Mouse (Mus musculus) small intestine, adult 2 months (tissue): ENCODE measurements around the gene Fdx1. TPM values are rescaled to one million over a fixed set of nuclear protein-coding genes. Genes with fewer than 3 reads are reported as not detected.

Experiments used
- H3K27ac ChIP-seq: fragments of 200-500 bp; 2 replicates; pipeline ENCODE4 v1.5.1; 2012; ENCODE audit warnings: low read depth, low read length, control low read depth, inconsistent platforms; ENCODE audit not compliant: insufficient read depth
- H3K27me3 ChIP-seq: fragments of 200-500 bp; 2 replicates; pipeline ENCODE4 v1.6.1; 2012; ENCODE audit warnings: mild to moderate bottlenecking, moderate library complexity, low read length, inconsistent platforms; ENCODE audit not compliant: control insufficient read depth, insufficient read depth
- H3K36me3 ChIP-seq: fragments of 200-500 bp; 2 replicates; pipeline ENCODE4 v1.6.1; 2012; ENCODE audit warnings: mild to moderate bottlenecking, low read length, control low read depth, inconsistent platforms; ENCODE audit not compliant: control insufficient read depth, insufficient read depth
- H3K4me1 ChIP-seq: fragments of 200-500 bp; 2 replicates; pipeline ENCODE4 v1.6.1; 2012; ENCODE audit warnings: low read length, inconsistent platforms, mixed read lengths; ENCODE audit not compliant: control insufficient read depth, insufficient read depth, insufficient read length
- H3K4me3 ChIP-seq: fragments of 200-500 bp; 2 replicates; pipeline ENCODE4 v1.5.1; 2012; ENCODE audit warnings: low read depth, mild to moderate bottlenecking, control low read depth, inconsistent platforms, low read length, moderate library complexity
- CTCF ChIP-seq: fragments of 200-500 bp; IDR thresholded peaks from 2 replicates; pipeline ENCODE4 v1.5.1; 2012; ENCODE audit warnings: low read depth, mild to moderate bottlenecking, control low read depth, inconsistent platforms, low read length, moderate library complexity, mixed read lengths; ENCODE audit not compliant: insufficient replicate concordance, insufficient read length; ENCODE audit errors: extremely low read depth
- POLR2A ChIP-seq: fragments of 200-500 bp; IDR thresholded peaks from 2 replicates; pipeline ENCODE4 v1.6.1; 2012; ENCODE audit warnings: low read depth, mild to moderate bottlenecking, control low read depth, inconsistent platforms, low read length, moderate library complexity
- WGBS: fragments of 180-500 bp; shearing (Covaris S2); methylation state at CpG from one replicate; pipeline ENCODE4 v1.1.7; 2018; 5-methylcytosine and 5-hydroxymethylcytosine counted together
- polyA plus RNA-seq: library from polyadenylated mRNA; depleted of rRNA; stranded (reverse); fragments of >200 nt; gene quantifications from 2 replicates; pipeline ENCODE4 v1.2.3, GENCODE M21; 2012; rRNA removed

Gene Fdx1
- polyA plus RNA-seq, result 54.9 and 91.5 TPM in 2 replicates

DNA sequence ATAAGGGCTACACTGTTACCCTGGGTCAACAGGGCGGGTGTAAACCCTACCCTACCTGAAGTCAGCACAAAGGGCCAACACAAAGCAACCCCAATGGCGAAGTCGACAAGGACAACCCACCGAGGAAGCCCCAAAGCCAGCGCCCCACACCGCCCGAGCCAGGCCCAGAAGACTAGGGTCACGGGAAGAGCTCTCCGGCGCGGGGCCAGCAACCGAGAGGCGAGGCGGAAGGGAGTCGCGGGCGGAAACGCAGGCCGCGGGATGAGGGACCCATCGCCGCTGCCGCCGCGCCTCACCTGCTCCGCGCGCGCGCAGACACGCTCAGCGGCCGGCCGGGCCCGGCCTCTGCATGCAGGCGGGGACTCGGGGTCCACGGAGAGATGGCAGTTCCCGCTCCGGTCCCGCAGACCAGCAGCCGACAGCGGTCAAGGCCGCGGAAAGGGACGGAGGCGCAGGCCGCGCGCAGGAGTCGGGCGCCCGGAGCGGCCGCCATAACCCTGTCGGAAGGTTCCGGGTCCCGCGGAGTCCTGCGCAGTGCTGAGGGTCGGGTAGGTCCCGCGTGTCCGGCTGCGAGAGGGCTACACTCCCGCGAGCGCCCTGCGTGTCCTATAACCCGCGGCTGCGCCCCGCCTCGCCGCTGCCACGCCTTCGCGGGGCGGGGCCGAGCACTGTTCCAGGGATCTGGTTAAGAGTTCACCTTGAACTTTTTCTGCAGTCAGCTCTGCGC lies at the start of gene Fdx1:
Gene Fdx1 (minus strand): TSS at position 582 of the 727 bp plus-strand sequence.
- Histone ChIP-seq H3K4me3 (peak within 1 kb of the TSS; percentile 99), H3K27ac (peak within 1 kb of the TSS; percentile 88), H3K4me1 (peaks cover 8% of the 10 kb centered on the region; the same call in 1 of the 2 replicates), H3K27me3 (no peaks in the 10 kb centered on the region), H3K36me3 (no peaks in the 10 kb centered on the region)
- peak; percentile 92 for TF ChIP-seq POLR2A
- no peak for TF ChIP-seq CTCF
- WGBS, result under 1% methylated on average over 81 of the region's 81 CpGs

DNA sequence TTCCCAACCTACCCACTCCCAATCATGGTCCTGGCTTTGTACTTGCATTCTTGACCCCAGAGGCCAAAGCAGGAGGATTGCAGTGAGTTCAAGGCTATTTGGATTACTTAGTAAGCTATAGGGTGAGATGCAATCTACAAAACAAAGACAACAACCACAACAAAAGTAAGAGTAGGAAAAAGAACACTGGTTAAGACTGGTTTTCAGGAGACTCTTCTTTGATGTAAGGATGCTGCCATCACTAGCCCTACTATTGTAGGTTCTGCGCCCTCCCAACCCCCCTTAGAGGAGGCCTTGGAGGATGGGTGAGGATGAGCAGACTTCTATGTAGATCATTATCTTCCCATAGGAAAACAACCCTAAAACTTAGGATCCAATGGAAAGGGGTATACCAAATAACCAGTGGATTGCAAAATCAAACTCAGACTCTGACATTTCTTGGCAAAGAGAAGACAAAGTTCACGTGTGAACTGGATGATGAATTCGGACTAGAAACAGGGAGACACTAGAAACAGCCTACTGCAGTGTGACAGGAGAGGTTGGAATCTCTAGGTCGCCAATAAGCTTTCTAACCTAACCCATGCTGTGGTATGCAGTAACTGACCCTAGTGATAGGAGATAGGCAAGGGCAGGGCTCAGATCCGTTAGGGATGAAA lies 49.6 kb upstream of the Fdx1 start:
- 67% methylated on average over 5 of the region's 5 CpGs for WGBS
- no peaks in the 10 kb centered on the region for H3K36me3 ChIP-seq
- no peaks in the 10 kb centered on the region; the same call in 1 of the 2 replicates for H3K27me3 ChIP-seq
- no peak overlapping the region for H3K27ac ChIP-seq
- H3K4me3 ChIP-seq, result no peak overlapping the region
- TF ChIP-seq CTCF (no peak), POLR2A (no peak)
- no peaks in the 10 kb centered on the region for H3K4me1 ChIP-seq

DNA sequence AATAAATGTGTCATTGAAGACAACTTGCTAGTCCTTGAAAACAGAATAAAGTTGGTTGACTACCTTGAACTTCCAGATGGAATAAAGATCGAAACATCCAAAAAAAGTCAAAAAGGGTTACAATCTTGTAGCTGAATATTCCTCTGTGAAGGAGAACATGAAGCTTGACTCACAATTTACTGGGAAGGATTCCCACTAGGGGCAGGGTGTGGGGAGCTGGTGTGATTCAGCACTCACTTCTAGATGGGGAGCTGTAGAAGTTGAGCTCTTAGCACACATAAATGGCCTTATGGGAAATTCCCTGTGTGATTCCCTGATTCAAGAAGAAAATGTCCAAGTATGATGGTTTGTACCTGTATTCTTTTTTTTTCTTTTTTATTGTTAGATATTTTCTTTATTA lies 49.0 kb upstream of the Fdx1 start:
- no peak overlapping the region for H3K27ac ChIP-seq
- 96% methylated on average over 1 of the region's 1 CpGs for WGBS
- H3K36me3 ChIP-seq, result no peaks in the 10 kb centered on the region
- no peaks in the 10 kb centered on the region for H3K4me1 ChIP-seq
- no peaks in the 10 kb centered on the region; the same call in 1 of the 2 replicates for H3K27me3 ChIP-seq
- no peak overlapping the region for H3K4me3 ChIP-seq
- TF ChIP-seq POLR2A (no peak), CTCF (no peak)

DNA sequence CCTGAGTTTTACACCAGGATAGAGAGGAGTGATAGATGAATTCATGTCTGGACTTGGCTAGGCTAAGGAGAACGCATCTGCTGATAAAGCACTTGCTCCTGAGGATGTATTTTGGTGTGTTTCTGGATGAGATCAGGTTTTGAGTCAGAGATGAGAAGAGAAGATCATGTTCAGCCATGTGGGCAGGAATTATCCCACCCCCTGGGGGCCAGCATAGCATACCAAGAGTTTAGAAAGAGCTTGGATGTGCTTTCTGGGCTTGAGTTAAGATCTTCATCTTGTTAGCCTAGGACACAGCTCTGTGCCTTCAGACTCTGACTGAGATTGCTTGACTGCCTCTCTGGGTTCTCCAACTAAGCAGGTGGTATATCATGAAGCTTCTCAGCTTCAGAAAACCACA lies 45.2 kb upstream of the Fdx1 start:
- no peaks in the 10 kb centered on the region for H3K4me1 ChIP-seq
- H3K27me3 ChIP-seq, result no peaks in the 10 kb centered on the region; the same call in 1 of the 2 replicates
- H3K27ac ChIP-seq, result no peak overlapping the region
- 76% methylated on average over 1 of the region's 1 CpGs for WGBS
- TF ChIP-seq POLR2A, result no peak
- TF ChIP-seq CTCF, result no peak
- no peaks in the 10 kb centered on the region for H3K36me3 ChIP-seq
- no peak overlapping the region for H3K4me3 ChIP-seq

DNA sequence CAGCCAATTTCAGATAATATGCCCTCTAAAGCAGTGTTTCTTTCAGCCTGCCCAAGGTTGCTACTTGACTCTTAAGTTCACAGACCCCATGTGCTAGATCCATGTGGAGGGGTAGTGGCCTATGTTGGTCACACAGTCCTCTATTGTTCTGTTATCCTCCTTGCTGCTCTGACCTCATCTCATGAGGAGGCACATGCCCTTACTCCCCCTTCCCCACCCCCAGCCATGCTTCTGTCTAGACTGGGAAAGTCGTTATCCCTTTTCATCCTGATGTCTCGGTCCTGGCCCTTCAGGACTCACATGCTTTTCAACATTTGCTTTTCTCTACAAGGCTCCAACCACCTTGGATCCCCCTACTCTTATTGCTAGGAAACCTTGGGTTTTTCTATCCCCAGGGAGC lies 44.0 kb upstream of the Fdx1 start:
- no peak overlapping the region for H3K4me3 ChIP-seq
- WGBS, result 51% methylated on average over 2 of the region's 2 CpGs
- H3K36me3 ChIP-seq, result no peaks in the 10 kb centered on the region
- H3K27me3 ChIP-seq, result no peaks in the 10 kb centered on the region; the same call in 1 of the 2 replicates
- H3K4me1 ChIP-seq, result no peaks in the 10 kb centered on the region
- H3K27ac ChIP-seq, result no peak overlapping the region
- no peak for TF ChIP-seq CTCF
- TF ChIP-seq POLR2A, result no peak

DNA sequence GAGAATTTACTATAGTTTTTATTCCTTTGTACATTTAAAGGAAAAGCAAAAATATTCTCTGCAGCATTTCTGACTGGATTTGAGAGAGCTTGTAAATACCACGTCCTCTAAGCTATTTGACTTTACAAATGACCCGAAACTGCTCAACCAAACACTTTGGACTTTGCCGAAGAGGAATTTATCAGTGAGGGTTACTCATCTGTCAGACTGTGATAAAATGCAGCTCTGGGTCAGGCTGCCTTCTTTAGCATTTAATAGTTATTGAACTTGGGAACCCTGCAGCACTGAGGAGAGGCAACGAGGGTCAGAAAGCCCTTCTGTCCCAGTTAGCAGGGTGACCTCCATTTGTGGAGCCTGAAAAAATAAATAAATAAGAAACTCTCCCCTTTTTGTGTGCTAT lies 40.1 kb upstream of the Fdx1 start:
- Histone ChIP-seq H3K27me3 (no peaks in the 10 kb centered on the region), H3K27ac (no peak overlapping the region), H3K36me3 (no peaks in the 10 kb centered on the region), H3K4me1 (no peaks in the 10 kb centered on the region), H3K4me3 (no peak overlapping the region)
- TF ChIP-seq CTCF (no peak), POLR2A (no peak)
- 19% methylated on average over 4 of the region's 4 CpGs for WGBS

DNA sequence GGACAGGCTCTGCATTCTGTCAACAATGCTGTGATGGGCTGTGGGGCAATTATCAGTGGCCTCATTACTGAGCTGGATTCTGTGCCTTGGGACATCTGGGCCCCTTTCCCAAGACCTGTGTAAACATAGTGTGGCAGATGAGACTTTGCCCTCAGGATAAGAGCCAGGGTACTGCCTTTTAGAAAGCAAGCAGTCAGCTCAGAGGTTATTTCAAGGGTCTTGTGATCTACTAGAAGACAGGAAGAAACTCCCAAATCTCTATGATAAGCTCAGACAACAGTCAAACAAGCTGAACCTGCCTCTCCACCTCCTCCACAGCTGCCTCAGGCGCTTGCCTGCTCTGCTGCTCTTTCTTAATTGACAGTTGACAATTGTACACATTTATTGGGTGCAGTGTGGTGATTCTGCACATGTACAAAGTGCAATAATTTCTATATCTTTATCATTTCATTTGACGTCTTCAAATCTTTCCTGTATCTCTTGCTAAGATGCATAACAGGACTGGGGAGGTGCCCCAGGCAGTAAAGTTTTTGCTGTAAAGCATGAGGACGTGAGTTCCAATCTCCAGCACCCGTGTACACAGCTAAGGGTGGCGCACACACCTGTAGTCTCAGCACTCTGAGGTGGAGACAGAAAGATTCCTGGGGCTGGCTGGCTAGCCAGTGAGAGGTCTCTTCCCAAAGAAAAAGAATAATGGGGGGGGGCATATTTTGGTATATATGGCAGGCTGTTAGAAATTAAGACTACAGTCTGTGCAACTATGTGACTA lies 32.2 kb upstream of the Fdx1 start:
- H3K27ac ChIP-seq, result no peak overlapping the region
- H3K36me3 ChIP-seq, result no peaks in the 10 kb centered on the region
- no peaks in the 10 kb centered on the region for H3K4me1 ChIP-seq
- no peak for TF ChIP-seq POLR2A
- no peak for TF ChIP-seq CTCF
- no peaks in the 10 kb centered on the region for H3K27me3 ChIP-seq
- 28% methylated on average over 5 of the region's 5 CpGs for WGBS
- no peak overlapping the region for H3K4me3 ChIP-seq
